Mouse (Mus musculus) B cell, adult 2 months (primary cell): ENCODE results near the gene Lrrc47.

Source experiments
- DNase-seq, 2 experiments: peaks; one replicate each; pipeline ENCODE4 v3.0.0; 2022

Gene Lrrc47

DNA sequence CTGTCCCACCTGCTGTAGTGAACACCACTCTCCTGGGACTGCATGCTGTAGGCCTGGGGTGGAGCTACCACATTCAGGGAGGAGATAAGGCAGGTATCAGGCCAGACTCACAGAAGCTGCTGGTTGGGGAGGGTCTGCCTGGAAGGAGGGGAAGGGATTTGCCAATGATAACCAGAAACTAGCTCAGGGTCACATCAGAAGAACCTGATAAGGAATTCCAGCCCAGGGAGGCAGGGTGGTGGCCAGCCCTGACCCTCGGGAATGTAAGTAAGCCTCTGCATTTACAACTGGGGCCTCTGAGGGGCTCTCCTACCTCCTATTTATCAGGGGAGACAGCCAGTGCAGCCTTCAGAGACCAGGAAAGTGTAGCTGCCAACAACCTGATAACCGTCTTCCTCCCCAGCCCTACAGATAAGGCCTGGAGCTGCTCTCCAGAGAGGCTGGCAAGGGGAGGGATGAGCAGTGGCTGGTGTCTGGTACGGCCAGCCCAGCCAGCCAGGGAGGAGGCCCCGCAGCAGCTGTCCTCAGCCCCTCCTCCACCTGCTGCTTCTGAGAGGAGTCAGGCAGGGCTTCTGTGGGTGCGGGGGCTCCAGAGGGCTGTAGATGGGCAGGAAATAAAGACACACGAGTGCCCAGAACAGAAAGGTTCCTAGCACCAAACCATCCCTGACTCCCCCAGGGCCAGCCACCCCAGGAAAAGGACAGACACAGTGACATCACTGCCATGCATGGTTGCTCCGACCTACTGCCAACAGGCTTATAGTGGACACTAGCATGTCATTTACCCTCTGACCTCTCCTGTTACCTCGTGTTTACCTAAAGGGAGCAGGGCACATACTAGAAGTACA is 12.4 kb downstream of the Lrrc47 start:
- no peak for DNase-seq

DNA sequence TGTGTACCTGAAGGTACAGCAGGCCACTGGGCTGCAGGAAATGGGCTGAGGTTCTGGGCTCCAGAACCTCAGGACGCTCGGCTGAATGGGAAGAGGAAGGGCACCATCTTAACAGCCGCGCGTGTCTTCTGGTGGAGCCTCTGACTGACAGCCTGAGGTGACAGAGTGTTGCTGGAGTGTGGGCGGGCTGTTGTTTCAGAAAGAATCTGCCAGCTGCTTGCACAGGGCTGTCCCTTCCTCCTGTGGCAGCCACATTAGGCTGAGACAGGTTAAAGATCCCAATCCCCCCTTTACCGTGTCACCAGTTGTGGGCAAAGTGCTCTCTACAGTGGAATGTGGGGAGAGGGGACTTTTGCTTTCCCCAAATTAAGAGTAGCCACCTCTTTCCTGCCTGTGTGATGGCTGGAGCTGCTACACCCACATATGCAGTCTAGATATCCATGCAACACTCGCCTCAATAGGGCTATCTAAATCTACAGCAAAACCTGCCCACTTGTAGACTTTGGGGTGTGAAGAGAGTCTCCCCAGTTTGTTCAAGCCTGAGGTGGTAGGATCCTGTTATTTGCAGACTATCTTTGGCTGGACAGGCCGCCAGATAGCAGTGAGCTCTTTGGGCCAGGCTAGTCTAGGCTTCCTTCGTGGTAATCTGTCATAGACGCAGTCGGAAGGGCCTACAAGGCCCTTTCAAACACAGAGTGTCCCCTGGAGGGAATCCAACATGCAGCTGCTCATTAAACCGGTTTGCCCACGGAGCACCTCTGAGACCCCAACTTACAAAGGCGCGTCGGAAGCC is 13.4 kb downstream of the Lrrc47 start:
- no peak for DNase-seq

DNA sequence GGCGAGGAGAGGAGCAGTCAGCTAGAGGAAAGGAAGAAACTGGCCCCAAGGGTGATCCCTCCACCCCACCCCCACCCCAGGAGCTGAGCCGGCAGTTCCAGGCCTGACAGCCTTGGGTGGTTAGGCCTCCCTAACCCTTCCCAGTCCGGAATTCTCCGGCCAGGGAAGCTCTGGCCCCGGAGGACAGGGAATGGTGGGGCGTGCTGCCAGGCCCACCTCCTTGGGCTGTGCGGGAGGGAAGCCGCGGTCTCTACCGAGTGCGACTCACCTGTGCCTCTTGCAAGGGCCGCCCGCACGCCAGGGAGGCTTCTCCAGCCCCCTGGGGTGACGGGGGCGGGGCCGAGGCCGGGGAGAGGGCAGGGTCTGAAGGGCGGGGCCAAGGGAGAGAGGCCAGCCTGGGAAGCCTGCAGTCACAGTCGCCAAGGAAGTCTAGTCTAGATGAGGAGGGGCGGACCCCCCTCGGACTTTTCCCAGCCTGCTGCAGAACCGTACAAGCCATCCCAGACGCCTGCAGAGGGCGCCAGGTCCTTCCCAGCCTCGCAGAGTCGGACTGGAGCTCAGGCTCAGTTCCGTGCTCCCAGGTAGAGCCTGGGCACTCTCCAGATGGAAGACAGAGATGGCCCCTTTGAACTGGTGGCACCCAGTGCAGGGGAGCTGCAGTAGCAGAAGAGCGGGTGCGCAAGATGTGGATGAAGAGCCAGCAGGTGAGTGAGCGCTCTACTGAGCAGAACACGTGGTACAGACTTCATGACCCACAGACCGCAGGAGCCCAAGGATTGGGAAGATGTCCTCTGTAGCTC is 14.3 kb downstream of the Lrrc47 start, which contains the start of gene Smim1:
Smim1 (minus strand) TSS at position 590 of the 800 bp plus-strand sequence.
- DNase-seq = peak in 1 of 2 experiments; percentile 7

DNA sequence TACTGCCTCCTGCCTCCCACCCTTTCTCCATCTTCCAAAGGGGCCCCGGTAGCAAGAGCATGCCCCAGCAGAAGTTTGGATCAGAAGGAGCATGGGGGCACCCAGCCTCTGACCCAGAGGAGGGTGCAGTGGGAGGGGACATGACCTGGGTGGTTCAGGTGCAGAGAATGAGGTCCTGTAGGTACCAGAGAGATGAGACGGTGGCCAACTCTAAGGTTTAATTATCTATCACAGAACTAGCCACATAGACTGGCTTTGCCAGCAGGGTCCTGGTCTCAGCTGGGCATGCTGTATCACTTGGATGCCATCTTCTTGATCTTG is 14.9 kb downstream of the Lrrc47 start:
- no peak for DNase-seq

DNA sequence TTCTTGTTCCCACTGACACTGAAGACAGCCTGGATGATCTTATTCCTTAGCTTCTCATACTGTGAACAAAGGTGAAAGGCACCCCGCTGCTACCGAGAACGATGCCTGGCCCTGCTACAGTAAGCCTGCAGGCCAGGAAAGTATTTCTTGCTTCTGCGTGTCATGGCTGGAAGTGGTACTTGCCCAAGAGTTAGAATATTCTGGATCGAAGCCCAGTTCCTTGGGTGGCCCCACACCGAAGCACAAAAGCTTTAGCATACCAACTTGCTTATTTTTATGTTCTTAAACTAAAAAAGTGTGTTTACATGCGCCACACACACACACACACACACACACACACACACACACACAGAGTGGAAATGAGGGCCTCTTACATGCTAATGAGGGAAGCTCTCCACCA is 16.5 kb downstream of the Lrrc47 start:
- DNase-seq = no peak

DNA sequence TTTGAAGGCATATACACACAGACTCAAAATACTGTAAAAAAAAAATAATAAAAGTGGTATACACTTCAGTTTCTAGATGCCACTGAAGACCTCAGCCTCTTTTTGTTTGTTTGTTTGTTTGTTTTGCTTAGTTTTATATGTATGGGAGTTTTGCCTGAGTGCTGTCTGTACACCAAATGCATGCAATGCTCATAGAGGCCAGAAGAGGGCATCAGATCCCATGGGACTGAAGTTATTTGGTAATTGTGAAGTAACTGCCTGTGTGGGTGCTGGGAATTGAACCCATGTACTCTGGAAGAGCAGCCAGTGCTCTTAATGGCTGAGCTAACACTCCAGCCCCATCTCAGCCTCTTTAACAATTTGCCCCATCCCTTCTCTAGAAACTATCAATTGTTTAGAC is 17.1 kb downstream of the Lrrc47 start:
- peak; percentile 52 to 53 for DNase-seq

DNA sequence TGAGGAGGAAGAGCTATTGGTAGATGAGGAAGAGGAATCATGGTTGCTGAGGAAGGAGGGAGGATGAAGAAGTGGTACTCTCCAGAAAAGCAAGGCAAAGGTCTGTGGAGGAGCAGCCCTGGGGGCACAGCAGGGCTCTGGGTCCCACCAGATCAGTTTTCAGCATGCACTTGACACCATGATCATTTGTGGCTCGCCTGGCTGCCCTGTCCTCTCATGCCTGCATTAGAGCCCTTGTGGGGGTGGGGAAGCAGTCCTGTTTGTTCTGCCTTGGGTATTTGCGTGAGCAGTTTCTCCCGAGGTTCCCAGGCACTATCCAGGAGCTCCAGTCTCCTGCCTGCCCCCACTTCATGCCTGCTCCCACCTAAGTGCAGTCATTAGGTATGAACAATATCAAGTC is 25.6 kb downstream of the Lrrc47 start:
- DNase-seq = no peak

DNA sequence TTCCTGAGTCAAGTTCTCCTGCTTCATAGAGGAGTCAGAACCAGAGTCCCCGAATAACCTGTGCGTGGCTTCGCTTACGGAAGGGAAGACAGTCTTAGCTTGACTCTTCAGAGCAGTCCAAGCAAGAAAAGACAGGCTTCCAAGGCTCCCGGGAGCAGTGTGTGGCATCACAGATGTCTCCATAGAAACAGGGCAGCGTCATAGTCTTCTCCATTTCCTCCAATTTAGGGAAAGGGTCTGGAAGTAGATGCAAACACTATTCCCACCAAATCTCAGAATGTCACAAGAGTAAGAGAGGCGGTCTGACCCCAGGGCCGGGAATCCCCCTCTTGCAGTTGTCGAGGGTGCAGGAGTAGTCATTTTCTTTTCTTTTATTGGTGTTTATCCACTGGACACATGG is 31.0 kb downstream of the Lrrc47 start, which contains the start of gene Ccdc27:
Ccdc27 (minus strand) TSS at position 101 of the 400 bp plus-strand sequence.
- no peak for DNase-seq

DNA sequence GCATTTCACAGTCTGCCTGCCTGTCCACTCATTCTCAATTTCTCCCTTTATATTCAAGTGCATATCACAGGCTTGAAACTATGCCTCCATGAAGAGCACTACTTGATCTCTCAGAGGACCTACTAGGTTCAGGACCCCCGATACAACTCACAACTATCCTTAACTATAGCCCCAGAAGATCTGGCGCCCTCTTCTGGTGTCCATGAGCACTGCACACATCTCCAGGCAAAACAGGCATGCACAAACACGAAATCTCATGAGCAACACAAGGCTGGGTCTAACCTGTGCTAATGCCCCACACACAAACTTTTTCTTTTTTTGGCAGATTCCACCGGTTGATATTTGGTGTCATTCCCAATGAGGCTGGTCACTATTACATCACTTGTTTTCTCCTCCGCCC is 34.3 kb downstream of the Lrrc47 start:
- no peak for DNase-seq

DNA sequence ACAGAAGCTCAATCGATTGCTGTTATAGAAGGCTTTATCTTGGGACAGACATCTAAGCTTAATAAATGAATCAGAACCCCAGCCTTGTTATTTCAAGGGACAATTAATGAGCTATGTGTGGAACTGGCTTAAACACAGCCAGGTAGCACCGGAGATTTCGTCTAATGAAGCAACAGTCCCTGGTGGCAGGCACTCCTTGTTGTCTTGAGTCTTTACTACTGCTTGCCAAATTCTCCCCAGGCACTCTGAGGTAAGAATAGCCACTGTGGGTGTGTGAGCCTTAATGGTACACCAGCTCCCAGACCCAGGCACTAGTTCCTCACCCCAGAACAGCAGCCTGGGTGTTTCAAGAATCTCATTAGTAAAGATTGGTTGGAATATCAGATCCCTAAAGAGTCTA is 39.9 kb downstream of the Lrrc47 start:
- no peak for DNase-seq

DNA sequence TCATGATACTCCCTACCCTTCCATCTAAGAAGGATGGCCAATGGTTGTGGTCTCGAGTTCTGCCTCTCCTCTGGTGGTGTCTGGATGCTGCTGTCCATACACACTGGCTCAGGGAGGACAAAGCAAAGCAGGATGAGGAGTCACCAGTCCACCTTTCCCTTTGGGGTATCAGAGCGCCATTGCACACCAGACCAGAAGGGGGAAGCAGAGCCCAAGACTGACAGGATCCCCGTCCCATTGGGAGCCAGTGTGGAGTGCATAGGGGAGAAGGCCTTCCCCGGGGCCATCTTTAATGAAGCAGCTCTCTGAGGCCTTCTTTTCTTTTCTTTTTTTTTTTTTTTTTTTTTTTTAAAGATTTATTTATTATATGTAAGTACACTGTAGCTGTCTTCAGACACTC is 41.5 kb downstream of the Lrrc47 start:
- no peak for DNase-seq

DNA sequence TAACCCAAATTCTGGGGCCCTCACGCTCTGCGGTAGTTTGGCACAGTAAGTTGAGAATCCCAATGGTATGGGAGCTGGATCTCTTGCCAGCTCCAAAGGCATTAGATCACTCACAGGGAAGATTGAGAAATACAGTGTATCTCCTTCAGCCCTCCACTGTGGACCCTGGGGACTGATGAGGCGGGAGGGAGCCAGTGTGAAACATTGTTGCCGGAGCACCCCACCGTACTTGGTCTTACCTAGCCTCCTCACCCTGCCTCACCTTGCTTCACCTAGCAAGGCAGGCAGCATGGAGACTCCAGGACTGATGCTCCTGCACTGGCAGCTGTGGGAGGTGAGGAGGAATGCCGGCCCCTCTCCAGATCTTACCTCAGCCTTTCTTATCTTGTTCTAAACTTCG is 44.0 kb downstream of the Lrrc47 start:
- no peak for DNase-seq

DNA sequence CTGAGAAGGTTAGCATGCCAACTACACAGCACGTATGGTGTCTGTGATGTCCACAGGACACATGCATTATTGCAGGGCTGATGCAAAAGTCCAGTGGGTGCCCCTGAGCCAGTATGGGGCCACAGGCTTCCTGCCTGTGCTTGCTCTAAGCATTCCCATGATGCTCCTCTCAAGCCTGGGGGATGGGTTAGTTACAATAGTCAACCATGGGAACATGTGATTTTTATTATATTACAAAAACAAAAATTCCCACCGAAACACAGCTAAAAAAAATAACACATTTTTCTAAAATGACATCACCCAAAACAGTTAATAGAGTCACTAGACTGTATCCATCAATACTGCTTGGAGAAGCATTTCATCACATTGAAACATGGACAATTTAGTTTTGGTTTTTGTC is 44.5 kb downstream of the Lrrc47 start:
- no peak for DNase-seq

DNA sequence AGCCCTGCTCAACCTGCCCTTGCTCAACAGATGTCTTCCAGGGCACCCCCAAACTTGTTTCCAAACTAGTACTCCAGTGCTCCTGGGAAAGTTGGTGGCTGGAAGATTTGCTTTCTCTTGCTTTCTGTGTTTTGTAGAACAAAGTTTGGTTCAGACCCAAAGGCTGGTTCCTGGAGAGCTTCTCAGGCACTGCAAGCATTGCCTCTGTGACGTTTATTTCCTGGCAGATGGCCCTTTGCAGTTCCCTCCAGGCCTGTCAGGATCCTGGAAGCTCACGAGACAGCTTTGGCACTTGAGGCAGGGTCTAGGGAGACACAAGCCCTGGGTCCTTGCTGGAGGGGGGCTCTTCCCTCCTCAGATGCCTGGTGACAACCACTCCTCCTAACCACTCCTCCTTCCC is 45.1 kb downstream of the Lrrc47 start:
- no peak for DNase-seq

DNA sequence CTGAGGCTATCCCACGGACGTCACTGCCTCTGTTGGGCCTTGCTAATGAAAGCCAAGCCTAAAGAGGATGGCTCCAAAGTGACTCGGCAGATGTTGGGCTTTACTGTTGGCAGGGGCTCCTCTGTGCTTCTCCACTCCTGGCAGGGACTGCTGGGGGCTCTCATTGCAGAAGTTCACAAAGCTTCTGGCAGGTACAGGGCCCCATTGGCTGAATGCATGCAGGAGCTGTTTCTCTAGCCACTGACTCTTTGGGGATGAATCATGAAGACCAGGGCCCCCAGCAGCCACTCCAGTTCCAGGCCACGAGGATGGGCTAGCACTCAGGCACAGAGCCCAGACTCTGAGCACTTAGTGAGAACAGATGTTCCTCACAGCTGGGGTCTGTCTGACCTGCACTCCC is 46.2 kb downstream of the Lrrc47 start:
- DNase-seq = no peak

DNA sequence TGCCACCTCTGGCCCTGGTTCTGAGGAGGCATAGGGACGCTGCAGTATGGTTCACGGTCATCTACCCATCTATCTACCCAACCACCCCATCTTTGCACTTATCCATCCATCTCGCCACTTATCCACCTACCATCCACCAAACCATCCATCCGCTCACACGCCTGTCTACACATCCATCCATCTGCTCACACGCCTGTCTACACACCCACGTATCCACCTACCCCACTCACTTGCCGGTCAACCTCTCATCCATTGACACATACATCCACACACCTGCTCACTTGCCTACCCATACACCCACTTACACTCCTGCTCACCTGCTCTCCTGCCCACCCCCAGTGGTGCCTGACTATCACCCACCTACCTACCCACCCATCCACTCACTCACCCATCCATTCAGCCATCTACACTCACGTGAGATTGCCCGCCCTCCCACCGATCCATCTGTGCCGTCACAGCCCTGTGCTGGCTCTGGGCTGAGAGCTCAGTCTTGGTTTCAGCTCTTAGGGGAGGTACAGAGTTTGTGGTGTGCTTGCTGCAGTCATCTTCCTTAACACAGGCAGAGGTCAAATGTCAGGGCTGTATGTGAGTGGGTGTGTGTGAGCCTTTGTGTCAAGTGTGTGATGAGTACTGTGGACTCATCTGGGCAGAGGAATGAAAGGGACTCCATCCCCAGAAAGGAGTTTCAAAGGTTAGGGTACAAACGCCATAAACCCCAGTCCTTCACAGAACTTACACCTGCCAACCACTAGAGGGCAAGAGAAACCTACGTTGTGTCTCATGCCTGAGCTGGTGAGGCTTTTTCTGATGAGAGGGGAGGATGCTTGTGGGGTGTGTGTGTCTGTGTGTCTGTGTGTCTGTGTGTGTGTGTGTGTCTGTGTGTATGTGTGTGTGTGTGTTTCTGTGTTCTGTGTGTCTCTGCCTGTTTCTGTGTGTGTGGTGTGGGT is 53.6 kb downstream of the Lrrc47 start:
- peak in 1 of 2 experiments; percentile 12 for DNase-seq

DNA sequence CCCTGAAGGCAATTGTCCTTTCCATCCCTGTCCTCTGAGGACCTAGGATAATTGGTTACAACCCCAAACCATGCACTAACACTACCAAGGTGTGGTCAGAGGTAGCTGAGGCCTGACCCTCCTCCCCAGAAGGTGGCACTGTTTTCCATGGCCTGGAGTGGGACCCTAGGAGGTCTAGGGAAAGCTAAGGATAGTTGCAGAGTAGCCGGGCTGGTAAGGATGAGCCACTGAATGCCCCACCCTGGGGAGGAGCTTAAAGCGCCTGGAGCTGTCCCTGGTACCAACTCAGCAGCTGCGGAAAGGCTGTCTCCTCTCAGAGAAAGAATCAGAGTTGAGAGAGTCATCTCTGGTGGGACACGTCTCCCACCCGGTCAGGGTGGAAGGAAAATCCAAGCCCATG is 59.4 kb downstream of the Lrrc47 start:
- DNase-seq = no peak
